Mouse (Mus musculus) heart, adult 2 months (tissue): ENCODE results near the gene Mreg. TPM values are rescaled to one million over a fixed set of nuclear protein-coding genes. Genes with fewer than 3 reads are reported as not detected.

Experiments used
- DNase-seq, 2 experiments: peaks; one replicate each; pipeline ENCODE4 v3.0.0; 2021
- H3K27ac ChIP-seq: fragments of 200-600 bp; 2 replicates; pipeline ENCODE4 v1.8.1; 2022
- H3K27me3 ChIP-seq: fragments of 200-500 bp; 2 replicates; pipeline ENCODE4 v1.6.1; 2012; ENCODE audit warnings: mild to moderate bottlenecking, low read length, inconsistent platforms, mixed read lengths; ENCODE audit not compliant: control insufficient read depth, insufficient read depth
- H3K36me3 ChIP-seq: fragments of 200-500 bp; 2 replicates; pipeline ENCODE4 v1.6.1; 2012; ENCODE audit warnings: low read length, inconsistent platforms; ENCODE audit not compliant: control insufficient read depth, insufficient read depth
- H3K4me1 ChIP-seq: fragments of 200-500 bp; 2 replicates; pipeline ENCODE4 v1.6.1; 2011; ENCODE audit warnings: low read length; ENCODE audit not compliant: control insufficient read depth, insufficient read depth
- H3K4me3 ChIP-seq: fragments of 200-600 bp; 2 replicates; pipeline ENCODE4 v1.8.1; 2022
- H3K79me2 ChIP-seq: fragments of 200-500 bp; replicated peaks from 2 replicates; pipeline ENCODE4 v1.6.1; 2012; ENCODE audit warnings: mild to moderate bottlenecking, inconsistent platforms, low read length, moderate library complexity, mixed read lengths; ENCODE audit not compliant: control insufficient read depth, insufficient read depth
- H3K9ac ChIP-seq: fragments of 200-500 bp; 2 replicates; pipeline ENCODE4 v1.6.1; 2012; ENCODE audit warnings: low read depth, mild to moderate bottlenecking, control low read depth, inconsistent platforms, low read length, mixed read lengths
- CTCF ChIP-seq: fragments of 200-600 bp; IDR thresholded peaks from 2 replicates; pipeline ENCODE4 v1.8.1; 2022; ENCODE audit warnings: antibody characterized with exemption, mild to moderate bottlenecking, moderate library complexity
- EP300 ChIP-seq: fragments of 200-500 bp; IDR thresholded peaks from 2 replicates; pipeline ENCODE4 v1.6.1; 2011; ENCODE audit warnings: low read depth, low read length, control low read depth; ENCODE audit not compliant: insufficient read depth
- POLR2A ChIP-seq: fragments of 200-500 bp; IDR thresholded peaks from 2 replicates; pipeline ENCODE4 v1.6.1; 2011; ENCODE audit warnings: mild to moderate bottlenecking, low read depth, low read length, control low read depth; ENCODE audit not compliant: insufficient read depth
- WGBS: fragments of 180-500 bp; shearing (Covaris S2); methylation state at CpG from one replicate; pipeline ENCODE4 v1.1.7; 2018; 5-methylcytosine and 5-hydroxymethylcytosine counted together
- intact Hi-C: fragments of 180-260 bp; cut with DNase I; formaldehyde crosslinking; loops from one replicate; pipeline ENCODE4 v1.15.1; 2025
- polyA plus RNA-seq: library from polyadenylated mRNA; depleted of rRNA; stranded (reverse); fragments of >200 nt; gene quantifications from 2 replicates; pipeline ENCODE4 v1.2.3, GENCODE M21; 2012
- total RNA-seq, 2 experiments: library from RNA; stranded (reverse); gene quantifications; 2 replicates each; pipeline ENCODE4 v1.2.3; 2021

Gene Mreg
- total and polyA plus RNA-seq, 3 experiments: 14.9 to 34.8 (median 31.1) TPM

DNA sequence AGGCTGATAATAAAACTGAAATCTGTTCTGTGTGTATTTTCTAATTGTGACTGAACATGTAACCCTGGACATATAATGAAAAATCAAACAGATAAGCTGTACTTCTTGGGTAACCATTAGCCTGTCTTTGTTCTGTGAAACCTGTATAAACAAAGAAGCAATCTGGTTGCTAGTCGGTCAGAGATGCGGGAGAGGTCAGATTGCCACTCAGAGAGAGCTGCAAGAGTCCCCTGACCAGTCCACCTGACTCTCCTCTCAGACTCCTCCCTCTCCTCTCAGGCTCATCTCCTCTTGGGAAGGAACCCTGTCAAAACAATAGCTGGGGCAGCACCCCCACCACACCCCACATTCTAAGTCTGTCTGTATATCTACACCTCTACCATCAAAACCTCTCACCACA lies 7.0 kb upstream of the Mreg start:
- TF ChIP-seq POLR2A: no peak
- no peak for TF ChIP-seq EP300
- TF ChIP-seq CTCF: no peak
- WGBS: 62% methylated on average over 2 of the region's 2 CpGs

GRCm38 (mm10) chr1:72218626-72219025 lies 6.5 kb upstream of the Mreg start:
- Histone ChIP-seq H3K27ac (no peak overlapping the region), H3K4me1 (peaks cover 6% of the 10 kb centered on the region), H3K9ac (no peak overlapping the region), H3K4me3 (no peak overlapping the region), H3K36me3 (no peaks in the 10 kb centered on the region), H3K27me3 (no peaks in the 10 kb centered on the region), H3K79me2 (no peaks in the 10 kb centered on the region)
- no peak for TF ChIP-seq POLR2A
- no peak for TF ChIP-seq EP300
- no peak for TF ChIP-seq CTCF
- intact Hi-C loops: no loop called here
- WGBS: 65% methylated on average over 2 of the region's 2 CpGs
- DNase-seq: no peak

More for the DNA sequence above, 7.0 kb upstream of the Mreg start:
- intact Hi-C loops: no loop called here
- no peak overlapping the region for H3K27ac ChIP-seq
- H3K9ac ChIP-seq: no peak overlapping the region
- H3K4me1 ChIP-seq: peaks cover 5% of the 10 kb centered on the region
- DNase-seq: no peak
- H3K27me3 ChIP-seq: no peaks in the 10 kb centered on the region
- H3K4me3 ChIP-seq: no peak overlapping the region
- no peaks in the 10 kb centered on the region for H3K36me3 ChIP-seq
- H3K79me2 ChIP-seq: no peaks in the 10 kb centered on the region

DNA sequence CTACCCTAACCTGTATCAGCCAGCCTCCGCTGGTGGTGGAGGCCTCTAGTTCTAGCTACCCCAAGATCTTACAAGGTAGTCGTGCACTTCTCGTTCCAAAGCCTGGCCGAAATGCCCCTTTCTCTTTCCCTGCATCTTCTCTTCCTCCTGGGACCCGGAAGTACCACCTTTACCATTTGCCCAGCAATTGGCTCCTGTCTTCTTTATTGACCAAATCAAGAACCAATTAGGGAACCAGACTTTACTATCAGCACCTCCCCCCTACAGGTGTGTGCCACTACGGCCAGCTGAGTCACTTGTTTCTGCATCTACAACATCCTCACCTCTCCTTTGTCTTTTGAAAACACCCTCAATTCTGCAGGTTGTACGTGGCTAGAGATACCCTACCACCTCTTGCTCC lies 4.7 kb upstream of the Mreg start:
- Histone ChIP-seq H3K9ac (no peak overlapping the region), H3K27me3 (no peaks in the 10 kb centered on the region), H3K4me1 (peaks cover 6% of the 10 kb centered on the region), H3K36me3 (no peaks in the 10 kb centered on the region), H3K27ac (no peak overlapping the region), H3K79me2 (no peaks in the 10 kb centered on the region), H3K4me3 (no peak overlapping the region)
- no peak for DNase-seq
- no peak for TF ChIP-seq EP300
- TF ChIP-seq POLR2A: no peak
- TF ChIP-seq CTCF: no peak
- 89% methylated on average over 7 of the region's 7 CpGs for WGBS
- intact Hi-C loops: no loop called here

- no peak overlapping the region for H3K9ac ChIP-seq
These were observed 3.1 kb upstream of the Mreg start for GRCm38 (mm10) chr1:72215174-72215573.

GRCm38 (mm10) chr1:72214470-72214961 lies 2.4 kb upstream of the Mreg start:
- peak; percentile 86 for TF ChIP-seq EP300
- no peak for TF ChIP-seq CTCF
- peak; percentile 37; the same call in 1 of the 2 replicates for TF ChIP-seq POLR2A
- Histone ChIP-seq H3K27ac (peak overlapping the region; percentile 86), H3K9ac (no peak overlapping the region), H3K36me3 (no peaks in the 10 kb centered on the region), H3K4me3 (no peak overlapping the region), H3K79me2 (no peaks in the 10 kb centered on the region), H3K27me3 (no peaks in the 10 kb centered on the region), H3K4me1 (peaks cover 8% of the 10 kb centered on the region)
- peak; percentile 39 to 74 for DNase-seq
- intact Hi-C loops: no loop called here
- 25% methylated on average over 7 of the region's 7 CpGs for WGBS

More at GRCm38 (mm10) chr1:72215174-72215573, 3.1 kb upstream of the Mreg start:
- no peaks in the 10 kb centered on the region for H3K36me3 ChIP-seq
- no peaks in the 10 kb centered on the region for H3K27me3 ChIP-seq
- no peaks in the 10 kb centered on the region for H3K79me2 ChIP-seq
- H3K4me1 ChIP-seq: peaks cover 8% of the 10 kb centered on the region
- TF ChIP-seq EP300 (0 out of 2 replicates have a peak, but pooled peaks have one; percentile 22), POLR2A (no peak)
- intact Hi-C loops: no loop called here
- H3K27ac ChIP-seq: peak overlapping the region; percentile 86
- no peak overlapping the region for H3K4me3 ChIP-seq
- no peak for DNase-seq
- 39% methylated on average over 4 of the region's 4 CpGs for WGBS

GRCm38 (mm10) chr1:72213954-72214353 lies 1.8 kb upstream of the Mreg start:
- no peaks in the 10 kb centered on the region for H3K27me3 ChIP-seq
- H3K4me1 ChIP-seq: peaks cover 8% of the 10 kb centered on the region
- no peak for DNase-seq
- no peak overlapping the region for H3K9ac ChIP-seq
- no peak for TF ChIP-seq EP300
- TF ChIP-seq CTCF: no peak
- TF ChIP-seq POLR2A: no peak
- intact Hi-C loops: no loop called here
- H3K27ac ChIP-seq: peak overlapping the region; percentile 86
- no peaks in the 10 kb centered on the region for H3K79me2 ChIP-seq
- H3K4me3 ChIP-seq: no peak overlapping the region
- WGBS: 94% methylated on average over 3 of the region's 3 CpGs
- H3K36me3 ChIP-seq: no peaks in the 10 kb centered on the region
